Mouse (Mus musculus): ENCODE measurements at regions not wholly inside any gene's neighbourhood (a gene's known extent, or its start where the extent isn't known, plus 50 kb on each side); places are given as distances from the start of the nearest gene placed in this dataset.

DNA sequence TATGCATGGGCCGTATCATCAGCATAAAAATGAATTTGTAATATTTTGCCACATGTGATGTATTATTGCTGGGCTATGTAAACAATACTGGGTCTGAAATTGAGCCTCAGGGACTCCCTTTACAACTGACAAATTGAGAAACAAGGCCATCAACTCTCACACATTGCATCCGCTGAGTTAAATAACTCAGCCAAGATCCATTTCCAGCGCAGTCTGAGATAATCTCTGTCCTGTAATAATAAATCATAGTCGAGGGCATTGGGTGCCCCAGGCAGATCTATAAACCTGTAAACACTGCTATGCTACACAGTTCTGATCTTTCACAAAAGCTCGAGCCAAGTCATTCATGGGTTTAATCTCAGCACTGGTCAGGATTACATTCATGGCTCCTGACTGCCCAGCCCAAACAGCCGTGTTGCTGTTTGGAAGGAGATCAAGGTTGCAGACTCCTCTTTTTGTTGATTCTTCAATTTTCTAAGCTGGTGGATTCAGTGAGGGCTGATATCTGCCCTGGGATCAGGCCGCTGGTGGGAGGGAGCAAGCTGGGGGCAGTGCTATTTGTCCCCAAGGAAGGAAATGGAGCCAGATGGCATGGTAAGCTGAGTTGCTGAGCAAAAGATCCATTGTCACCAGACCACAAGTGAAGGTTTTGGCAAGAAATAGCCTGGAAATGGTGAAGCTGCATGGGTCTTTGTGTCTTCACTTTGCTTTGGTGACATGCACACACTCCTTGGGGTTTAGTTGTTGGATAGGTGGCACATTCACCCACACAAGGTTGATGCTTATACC lies 160.0 kb upstream of the Bmper start:
- Histone ChIP-seq H3K4me2 (no peak overlapping the region), H3K4me1 (replicated peaks; ENCODE audit: control insufficient read depth, insufficient read depth, low read length) (no peaks in the 10 kb centered on the region; the same call in 1 of the 2 replicates), H3K4me3 (ENCODE audit: low read depth, low read length) (no peak overlapping the region), H3K9me3 (ENCODE audit: control insufficient read depth, low read length) (no peaks in the 10 kb centered on the region), H3K36me3 (ENCODE audit: control insufficient read depth, insufficient read depth, low read length) (no peaks in the 10 kb centered on the region), H3K27me3 (replicated peaks; ENCODE audit: control insufficient read depth, insufficient read depth, low read length) (no peaks in the 10 kb centered on the region), H3K9ac (ENCODE audit: low read depth, low read length) (no peak overlapping the region), H3K27ac (ENCODE audit: low read depth, low read length) (no peak overlapping the region)
- WGBS = 56% methylated on average over 7 of the region's 7 CpGs
- no peak for DNase-seq (ENCODE audit: low spot score)
- ATAC-seq (replicated peaks; ENCODE audit: low FRiP score) = no peak

DNA sequence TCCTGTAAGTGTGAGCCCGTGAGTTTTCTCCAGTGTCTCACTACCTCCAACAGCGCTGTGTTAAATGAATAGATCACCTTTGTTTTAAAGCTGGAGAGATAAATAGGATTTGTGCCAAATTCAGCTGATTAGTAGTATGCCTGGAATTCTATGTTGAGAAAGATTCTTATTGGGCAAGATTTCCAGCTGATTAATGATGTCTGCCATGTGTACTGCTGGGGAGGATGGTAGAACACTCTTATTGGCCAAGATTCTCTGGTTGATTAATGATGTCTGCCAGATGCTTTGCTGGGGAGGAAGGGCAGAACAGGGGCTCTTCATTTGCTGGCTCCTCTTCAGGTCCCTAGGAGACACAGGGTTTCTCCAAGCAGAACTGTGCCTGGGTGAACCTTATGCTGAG lies 158.9 kb upstream of the Bmper start:
- Histone ChIP-seq H3K27me3 (replicated peaks; ENCODE audit: control insufficient read depth, insufficient read depth, low read length) (no peaks in the 10 kb centered on the region), H3K9me3 (ENCODE audit: control insufficient read depth, low read length) (no peaks in the 10 kb centered on the region), H3K4me1 (replicated peaks; ENCODE audit: control insufficient read depth, insufficient read depth, low read length) (no peaks in the 10 kb centered on the region; the same call in 1 of the 2 replicates), H3K9ac (ENCODE audit: low read depth, low read length) (no peak overlapping the region), H3K36me3 (ENCODE audit: control insufficient read depth, insufficient read depth, low read length) (no peaks in the 10 kb centered on the region), H3K4me2 (no peak overlapping the region), H3K27ac (ENCODE audit: low read depth, low read length) (no peak overlapping the region), H3K4me3 (ENCODE audit: low read depth, low read length) (no peak overlapping the region)
- DNase-seq (ENCODE audit: low spot score) (no peak), ATAC-seq (replicated peaks; ENCODE audit: low FRiP score) (no peak)
- 61% methylated on average over 2 of the region's 2 CpGs for WGBS

DNA sequence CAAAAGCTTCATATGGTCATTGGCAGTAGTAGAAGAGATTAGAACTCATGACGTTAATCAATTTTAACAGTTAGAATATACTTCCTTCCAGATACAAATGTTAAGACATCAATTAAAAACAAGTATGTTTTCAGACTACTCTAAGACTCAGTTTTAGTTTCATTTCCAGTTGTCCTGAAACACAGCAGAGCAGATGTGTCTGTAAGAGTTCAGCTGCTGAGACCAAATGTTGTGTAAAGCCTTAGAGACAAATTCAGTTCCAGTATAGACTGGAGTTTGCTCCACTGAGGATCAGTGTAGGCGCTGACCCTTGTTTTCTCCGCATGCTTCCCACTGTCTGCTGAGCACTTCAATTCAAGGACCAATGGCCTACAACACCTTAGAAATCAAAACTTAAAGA lies 158.1 kb upstream of the Bmper start:
- Histone ChIP-seq H3K4me2 (no peak overlapping the region), H3K27me3 (replicated peaks; ENCODE audit: control insufficient read depth, insufficient read depth, low read length) (no peaks in the 10 kb centered on the region), H3K4me1 (replicated peaks; ENCODE audit: control insufficient read depth, insufficient read depth, low read length) (no peaks in the 10 kb centered on the region; the same call in 1 of the 2 replicates), H3K4me3 (ENCODE audit: low read depth, low read length) (no peak overlapping the region), H3K27ac (ENCODE audit: low read depth, low read length) (no peak overlapping the region), H3K36me3 (ENCODE audit: control insufficient read depth, insufficient read depth, low read length) (no peaks in the 10 kb centered on the region), H3K9ac (ENCODE audit: low read depth, low read length) (no peak overlapping the region), H3K9me3 (ENCODE audit: control insufficient read depth, low read length) (no peaks in the 10 kb centered on the region)
- no peak for ATAC-seq (replicated peaks; ENCODE audit: low FRiP score)
- WGBS = 94% methylated on average over 3 of the region's 3 CpGs
- no peak for DNase-seq (ENCODE audit: low spot score)

DNA sequence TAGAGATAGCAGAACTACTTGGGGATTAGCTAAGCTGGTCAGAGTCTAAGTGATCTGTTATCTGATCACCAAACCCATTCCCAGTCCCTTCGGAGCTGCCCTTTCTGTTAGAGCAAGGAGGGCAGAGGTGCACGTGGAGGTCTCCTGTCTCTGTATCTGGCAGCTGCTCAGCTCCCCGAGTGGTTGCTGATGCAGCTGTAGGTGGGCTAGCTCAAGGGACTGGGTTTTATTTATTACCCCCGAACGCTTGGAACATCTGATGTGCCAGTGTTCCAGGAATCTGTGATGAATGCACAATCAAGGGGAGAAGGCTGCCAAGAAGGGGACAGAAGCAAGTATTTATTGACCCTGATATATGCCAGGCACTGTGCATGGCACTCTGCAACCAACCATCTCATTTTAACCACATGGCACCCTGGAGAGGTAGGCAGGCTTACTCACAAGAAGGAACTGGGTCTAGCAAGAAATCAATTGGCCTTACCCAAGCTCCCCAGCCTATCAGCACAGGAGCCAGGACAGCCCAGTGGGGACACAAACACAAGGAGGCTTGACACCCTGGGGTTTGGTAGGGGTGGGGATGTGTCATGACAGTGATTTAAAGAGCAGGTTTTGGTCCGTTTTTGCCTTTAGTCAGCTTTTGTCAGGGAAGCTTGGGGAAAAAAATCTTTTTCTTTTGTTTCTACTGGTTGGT lies 154.6 kb upstream of the Bmper start:
- no peaks in the 10 kb centered on the region for H3K9me3 ChIP-seq (ENCODE audit: control insufficient read depth, low read length)
- H3K36me3 ChIP-seq (ENCODE audit: control insufficient read depth, insufficient read depth, low read length) = no peaks in the 10 kb centered on the region
- WGBS = 54% methylated on average over 6 of the region's 6 CpGs
- no peak overlapping the region for H3K4me2 ChIP-seq
- no peaks in the 10 kb centered on the region for H3K4me1 ChIP-seq (replicated peaks; ENCODE audit: control insufficient read depth, insufficient read depth, low read length)
- DNase-seq (ENCODE audit: low spot score) (no peak), ATAC-seq (replicated peaks; ENCODE audit: low FRiP score) (no peak)
- no peak overlapping the region for H3K9ac ChIP-seq (ENCODE audit: low read depth, low read length)
- H3K4me3 ChIP-seq (ENCODE audit: low read depth, low read length) = no peak overlapping the region
- H3K27me3 ChIP-seq (replicated peaks; ENCODE audit: control insufficient read depth, insufficient read depth, low read length) = no peaks in the 10 kb centered on the region
- no peak overlapping the region for H3K27ac ChIP-seq (ENCODE audit: low read depth, low read length)

DNA sequence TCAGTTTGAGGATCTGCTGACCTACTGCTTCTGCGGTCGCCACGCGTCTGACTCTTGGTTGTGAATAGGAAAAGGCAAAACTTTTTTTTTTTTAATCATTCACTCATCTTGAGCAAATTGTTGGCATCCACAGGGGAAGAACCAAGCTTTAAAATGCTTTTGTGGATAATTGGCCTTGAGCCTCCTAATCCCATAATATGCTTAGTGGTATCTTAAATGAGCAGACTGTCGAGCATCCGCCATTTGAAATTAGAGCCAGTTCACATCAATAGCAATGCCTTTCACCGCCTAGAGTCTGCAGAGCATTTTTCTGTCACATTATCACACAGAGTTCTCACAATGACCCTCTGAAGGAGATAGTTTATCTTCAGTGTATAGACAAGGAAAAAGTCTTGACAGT lies 153.7 kb upstream of the Bmper start:
- no peaks in the 10 kb centered on the region for H3K27me3 ChIP-seq (replicated peaks; ENCODE audit: control insufficient read depth, insufficient read depth, low read length)
- no peaks in the 10 kb centered on the region for H3K9me3 ChIP-seq (ENCODE audit: control insufficient read depth, low read length)
- no peaks in the 10 kb centered on the region for H3K4me1 ChIP-seq (replicated peaks; ENCODE audit: control insufficient read depth, insufficient read depth, low read length)
- DNase-seq (ENCODE audit: low spot score) (no peak), ATAC-seq (replicated peaks; ENCODE audit: low FRiP score) (no peak)
- WGBS = 81% methylated on average over 7 of the region's 7 CpGs
- no peaks in the 10 kb centered on the region for H3K36me3 ChIP-seq (ENCODE audit: control insufficient read depth, insufficient read depth, low read length)
- no peak overlapping the region for H3K27ac ChIP-seq (ENCODE audit: low read depth, low read length)
- no peak overlapping the region for H3K4me3 ChIP-seq (ENCODE audit: low read depth, low read length)
- H3K9ac ChIP-seq (ENCODE audit: low read depth, low read length) = no peak overlapping the region
- H3K4me2 ChIP-seq = no peak overlapping the region

DNA sequence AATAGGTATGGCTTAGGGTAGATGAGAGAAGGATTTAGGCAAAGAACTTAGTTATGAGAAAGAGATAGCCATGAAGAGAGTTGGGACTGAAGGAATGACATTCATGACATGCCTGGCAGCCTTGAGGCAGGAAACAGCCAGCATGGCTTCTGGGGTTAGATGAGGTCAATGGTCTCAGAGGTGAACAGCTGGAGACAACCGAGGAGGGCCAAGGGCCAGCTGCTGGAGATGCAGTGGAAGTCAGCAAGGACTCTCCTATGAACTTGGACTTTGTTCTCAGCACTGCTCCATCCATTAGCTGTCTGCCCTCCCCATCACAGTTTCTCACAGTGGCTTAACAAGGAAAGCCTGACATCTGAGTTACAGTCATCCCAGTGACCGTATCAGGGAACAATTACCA lies 151.9 kb upstream of the Bmper start:
- no peak overlapping the region for H3K4me3 ChIP-seq (ENCODE audit: low read depth, low read length)
- whole genome bisulfite sequencing = 64% methylated on average over 2 of the region's 2 CpGs
- no peaks in the 10 kb centered on the region for H3K36me3 ChIP-seq (ENCODE audit: control insufficient read depth, insufficient read depth, low read length)
- no peaks in the 10 kb centered on the region for H3K4me1 ChIP-seq (replicated peaks; ENCODE audit: control insufficient read depth, insufficient read depth, low read length)
- no peaks in the 10 kb centered on the region for H3K9me3 ChIP-seq (ENCODE audit: control insufficient read depth, low read length)
- no peaks in the 10 kb centered on the region for H3K27me3 ChIP-seq (replicated peaks; ENCODE audit: control insufficient read depth, insufficient read depth, low read length)
- H3K9ac ChIP-seq (ENCODE audit: low read depth, low read length) = no peak overlapping the region
- no peak overlapping the region for H3K27ac ChIP-seq (ENCODE audit: low read depth, low read length)
- H3K4me2 ChIP-seq = no peak overlapping the region
- no peak for ATAC-seq (replicated peaks; ENCODE audit: low FRiP score)
- DNase-seq (ENCODE audit: low spot score) = no peak

DNA sequence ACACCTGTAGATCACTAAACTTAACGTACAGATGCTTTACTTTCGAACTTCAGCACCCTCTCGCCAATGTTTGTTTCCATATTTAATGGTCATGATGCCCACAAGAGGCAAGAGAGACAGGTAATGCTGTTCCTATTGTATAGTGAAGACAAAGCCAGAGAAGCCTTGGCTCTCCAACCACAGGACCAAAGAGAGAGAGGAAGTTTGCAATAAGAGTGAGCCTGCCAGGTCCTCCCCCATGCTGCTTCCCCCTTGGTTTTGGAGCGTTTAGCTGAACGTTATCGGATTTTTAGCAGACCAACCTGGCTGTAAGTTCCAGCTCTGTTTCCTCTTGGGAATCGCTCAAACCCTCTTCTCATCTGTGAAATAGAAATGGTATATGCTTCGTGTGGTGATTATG lies 150.1 kb upstream of the Bmper start:
- no peak overlapping the region for H3K9ac ChIP-seq (ENCODE audit: low read depth, low read length)
- H3K27me3 ChIP-seq (replicated peaks; ENCODE audit: control insufficient read depth, insufficient read depth, low read length) = no peaks in the 10 kb centered on the region
- no peak overlapping the region for H3K4me3 ChIP-seq (ENCODE audit: low read depth, low read length)
- ATAC-seq (replicated peaks; ENCODE audit: low FRiP score) (no peak), DNase-seq (ENCODE audit: low spot score) (no peak)
- H3K36me3 ChIP-seq (ENCODE audit: control insufficient read depth, insufficient read depth, low read length) = no peaks in the 10 kb centered on the region
- H3K27ac ChIP-seq (ENCODE audit: low read depth, low read length) = no peak overlapping the region
- WGBS = 60% methylated on average over 8 of the region's 8 CpGs
- no peaks in the 10 kb centered on the region for H3K9me3 ChIP-seq (ENCODE audit: control insufficient read depth, low read length)
- no peaks in the 10 kb centered on the region for H3K4me1 ChIP-seq (replicated peaks; ENCODE audit: control insufficient read depth, insufficient read depth, low read length)
- H3K4me2 ChIP-seq = no peak overlapping the region

DNA sequence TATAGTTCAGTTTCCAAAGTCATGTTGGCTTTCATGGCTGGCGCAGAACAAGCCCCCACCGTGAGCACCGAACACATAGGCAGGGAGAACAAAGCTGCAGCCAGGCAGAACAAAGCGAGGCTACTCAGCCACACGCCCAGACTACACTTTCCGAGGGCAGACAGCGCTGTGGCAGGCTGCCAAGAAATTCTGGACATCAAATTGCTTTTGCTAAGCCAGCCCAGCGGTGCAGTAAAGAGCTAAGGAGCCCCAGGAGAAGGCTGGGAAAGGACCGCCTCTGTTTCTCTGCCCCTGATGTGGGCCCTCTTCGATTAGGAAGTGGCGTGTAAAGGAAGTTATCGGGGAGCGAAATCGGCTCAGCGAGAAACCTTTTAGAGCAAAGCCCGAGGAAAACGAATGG lies 139.3 kb upstream of the Bmper start:
- Histone ChIP-seq H3K4me2 (no peak overlapping the region), H3K4me1 (replicated peaks; ENCODE audit: control insufficient read depth, insufficient read depth, low read length) (peaks cover 5% of the 10 kb centered on the region; the same call in 1 of the 2 replicates), H3K27me3 (replicated peaks; ENCODE audit: control insufficient read depth, insufficient read depth, low read length) (no peaks in the 10 kb centered on the region), H3K9me3 (ENCODE audit: control insufficient read depth, low read length) (no peaks in the 10 kb centered on the region), H3K36me3 (ENCODE audit: control insufficient read depth, insufficient read depth, low read length) (no peaks in the 10 kb centered on the region), H3K4me3 (ENCODE audit: low read depth, low read length) (no peak overlapping the region), H3K27ac (ENCODE audit: low read depth, low read length) (no peak overlapping the region), H3K9ac (ENCODE audit: low read depth, low read length) (no peak overlapping the region)
- ATAC-seq (replicated peaks; ENCODE audit: low FRiP score) = no peak
- peak; percentile 45 for DNase-seq (ENCODE audit: low spot score)
- 47% methylated on average over 17 of the region's 17 CpGs for WGBS

DNA sequence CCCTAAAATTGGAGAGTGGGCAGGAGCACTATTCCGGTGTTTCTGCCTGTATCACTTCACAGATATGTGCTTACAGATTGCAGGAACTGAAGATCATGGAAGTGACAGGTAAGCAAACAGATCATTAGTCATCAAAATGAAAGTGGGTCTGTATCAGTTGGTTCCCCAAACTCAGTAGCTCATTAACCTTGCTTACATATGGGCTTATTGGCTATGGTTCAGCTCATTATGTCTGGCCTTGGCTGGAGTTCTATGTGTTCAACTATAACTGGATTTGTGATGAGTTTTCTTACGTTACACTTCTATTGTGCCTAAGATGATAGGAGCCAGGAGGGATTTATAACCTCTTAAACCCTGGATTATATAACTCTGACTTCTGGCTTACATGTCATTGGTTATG lies 133.5 kb upstream of the Bmper start:
- H3K9ac ChIP-seq (ENCODE audit: low read depth, low read length) = no peak overlapping the region
- no peak overlapping the region for H3K4me2 ChIP-seq
- ATAC-seq (replicated peaks; ENCODE audit: low FRiP score) (no peak), DNase-seq (ENCODE audit: low spot score) (no peak)
- no peak overlapping the region for H3K4me3 ChIP-seq (ENCODE audit: low read depth, low read length)
- no peak overlapping the region for H3K27ac ChIP-seq (ENCODE audit: low read depth, low read length)
- no peaks in the 10 kb centered on the region; the same call in 1 of the 2 replicates for H3K4me1 ChIP-seq (replicated peaks; ENCODE audit: control insufficient read depth, insufficient read depth, low read length)
- no peaks in the 10 kb centered on the region for H3K9me3 ChIP-seq (ENCODE audit: control insufficient read depth, low read length)
- WGBS = 76% methylated on average over 2 of the region's 2 CpGs
- H3K36me3 ChIP-seq (ENCODE audit: control insufficient read depth, insufficient read depth, low read length) = no peaks in the 10 kb centered on the region
- no peaks in the 10 kb centered on the region for H3K27me3 ChIP-seq (replicated peaks; ENCODE audit: control insufficient read depth, insufficient read depth, low read length)

Data from liver, embryonic 11.5 days (tissue).